Mouse (Mus musculus): ENCODE results near the gene 4931429L15Rik. TPM values are rescaled to one million over a fixed set of nuclear protein-coding genes. Genes with fewer than 3 reads are reported as not detected.
A peak's percentile ranks its signal among the peaks of the same experiment; 100 is the strongest.

The 4931429L15Rik gene
- total and polyA plus RNA-seq, 2 experiments = not detected

DNA sequence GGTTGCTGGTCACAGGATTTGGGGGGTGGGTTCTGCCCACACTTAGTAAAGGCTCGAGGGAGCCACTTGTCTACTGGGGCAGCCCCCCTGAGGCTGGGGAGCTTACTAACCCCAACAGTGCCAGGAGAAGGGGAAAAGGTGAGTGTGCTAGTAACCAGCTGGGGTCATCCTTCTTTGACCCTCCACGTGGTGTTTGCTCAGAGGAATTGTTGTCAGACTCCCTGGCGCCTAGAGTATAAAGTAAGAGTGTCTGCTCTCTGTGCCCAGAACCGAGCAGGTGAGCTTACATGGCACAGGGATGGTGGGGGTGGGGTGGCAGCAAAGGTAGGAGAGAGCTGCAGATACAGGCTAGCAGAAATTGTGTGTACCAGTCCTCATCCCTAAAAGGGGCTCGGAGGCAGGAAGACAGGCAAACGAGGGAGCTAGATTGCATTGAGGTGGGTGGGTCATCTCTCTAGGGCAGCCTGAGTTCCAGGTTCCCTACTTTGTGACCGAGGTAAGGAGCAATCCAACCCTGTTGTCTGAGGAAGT is 51.4 kb downstream of the 4931429L15Rik start, which contains the start of gene Apoa5:
Gene Apoa5, plus strand, starts transcription at position 291 of the 531 bp plus-strand sequence.
- DNase-seq (ENCODE audit: extremely low read depth, low read depth, low spot score) = peak; percentile 98
- Histone ChIP-seq H3K4me1 (ENCODE audit: control insufficient read depth, insufficient read depth, low read length) (peaks cover 6% of the 10 kb centered on the region), H3K9ac (ENCODE audit: low read depth, low read length) (peak within 1 kb of the TSS; percentile 79), H3K27me3 (ENCODE audit: control insufficient read depth, insufficient read depth, low read length) (no peaks in the 10 kb centered on the region), H3K36me3 (ENCODE audit: control insufficient read depth, insufficient read depth, low read length) (peaks cover 11% of the 10 kb centered on the region), H3K4me3 (ENCODE audit: insufficient read depth, low read depth, low read length) (peak within 1 kb of the TSS; percentile 63), H3K79me2 (ENCODE audit: control insufficient read depth, insufficient read depth, low read length) (peaks cover 3% of the 10 kb centered on the region; the same call in 1 of the 2 replicates), H3K27ac (replicated peaks; ENCODE audit: insufficient read depth, low read depth, low read length) (peak within 1 kb of the TSS; percentile 88)
- WGBS = 15% methylated on average over 7 of the region's 7 CpGs
- TF ChIP-seq CTCF (IDR thresholded peaks at IDR 0.05; ENCODE audit: low read depth, low read length) (no peak), POLR2A (IDR thresholded peaks at IDR 0.05; ENCODE audit: extremely low read depth, insufficient read depth, low read length) (peak; percentile 97)

DNA sequence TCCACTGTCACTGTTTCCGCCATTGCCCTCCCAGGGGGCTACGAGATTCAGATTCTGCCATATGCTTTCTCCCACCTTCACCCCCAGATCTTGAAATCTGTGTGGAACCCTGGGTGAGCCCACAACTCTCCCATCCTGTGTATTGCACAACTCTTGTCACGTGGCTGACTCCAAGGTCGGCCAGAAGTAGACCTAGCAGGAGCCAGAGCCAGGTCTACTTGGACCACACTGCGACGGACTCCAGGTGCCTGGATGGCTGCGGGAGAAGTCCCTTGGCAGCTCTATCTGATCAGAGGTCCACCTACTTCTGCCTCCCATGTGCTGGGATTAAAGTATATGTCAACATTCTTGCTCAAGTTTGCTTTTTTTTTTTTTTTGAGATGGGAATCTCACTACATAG is 58.7 kb downstream of the 4931429L15Rik start:
- Histone ChIP-seq H3K4me1 (ENCODE audit: control insufficient read depth, insufficient read depth, low read length) (peaks cover 27% of the 10 kb centered on the region), H3K27me3 (ENCODE audit: control insufficient read depth, insufficient read depth, low read length) (no peaks in the 10 kb centered on the region), H3K9ac (ENCODE audit: low read depth, low read length) (no peak overlapping the region), H3K36me3 (ENCODE audit: control insufficient read depth, insufficient read depth, low read length) (no peaks in the 10 kb centered on the region), H3K27ac (replicated peaks; ENCODE audit: insufficient read depth, low read depth, low read length) (peak overlapping the region; percentile 94), H3K4me3 (ENCODE audit: insufficient read depth, low read depth, low read length) (no peak overlapping the region), H3K79me2 (ENCODE audit: control insufficient read depth, insufficient read depth, low read length) (no peaks in the 10 kb centered on the region)
- DNase-seq (ENCODE audit: extremely low read depth, low read depth, low spot score) = peak; percentile 98
- WGBS = 34% methylated on average over 7 of the region's 7 CpGs
- no peak for TF ChIP-seq POLR2A (IDR thresholded peaks at IDR 0.05; ENCODE audit: extremely low read depth, insufficient read depth, low read length)
- TF ChIP-seq CTCF (IDR thresholded peaks at IDR 0.05; ENCODE audit: low read depth, low read length) = no peak

DNA sequence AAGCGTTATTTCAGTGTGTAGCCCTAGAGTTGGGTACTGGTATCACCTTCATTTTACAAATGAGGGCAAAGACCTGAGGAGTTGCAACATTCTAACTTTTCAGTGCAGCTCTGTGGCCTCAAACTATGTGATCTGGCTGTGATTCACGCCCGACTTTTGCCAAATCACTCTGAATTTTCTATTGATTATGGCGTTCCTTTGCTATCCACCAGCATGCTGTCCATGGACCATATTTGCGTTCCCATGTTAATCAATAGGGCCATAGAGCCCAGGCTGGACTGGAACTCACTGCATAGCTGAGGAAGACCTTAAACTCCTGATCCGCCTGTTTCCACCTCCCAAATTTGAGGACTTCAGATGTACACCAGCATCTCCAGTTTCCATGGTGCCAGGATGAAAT is 60.7 kb downstream of the 4931429L15Rik start:
- Histone ChIP-seq H3K4me3 (ENCODE audit: insufficient read depth, low read depth, low read length) (no peak overlapping the region), H3K79me2 (ENCODE audit: control insufficient read depth, insufficient read depth, low read length) (no peaks in the 10 kb centered on the region), H3K36me3 (ENCODE audit: control insufficient read depth, insufficient read depth, low read length) (no peaks in the 10 kb centered on the region), H3K9ac (ENCODE audit: low read depth, low read length) (peak overlapping the region; percentile 18; the same call in 1 of the 2 replicates), H3K27me3 (ENCODE audit: control insufficient read depth, insufficient read depth, low read length) (no peaks in the 10 kb centered on the region), H3K4me1 (ENCODE audit: control insufficient read depth, insufficient read depth, low read length) (peaks cover 30% of the 10 kb centered on the region), H3K27ac (replicated peaks; ENCODE audit: insufficient read depth, low read depth, low read length) (peak overlapping the region; percentile 94)
- 30% methylated on average over 6 of the region's 6 CpGs for WGBS
- DNase-seq (ENCODE audit: extremely low read depth, low read depth, low spot score) = peak; percentile 99
- TF ChIP-seq POLR2A (IDR thresholded peaks at IDR 0.05; ENCODE audit: extremely low read depth, insufficient read depth, low read length) (no peak), CTCF (IDR thresholded peaks at IDR 0.05; ENCODE audit: low read depth, low read length) (no peak)

DNA sequence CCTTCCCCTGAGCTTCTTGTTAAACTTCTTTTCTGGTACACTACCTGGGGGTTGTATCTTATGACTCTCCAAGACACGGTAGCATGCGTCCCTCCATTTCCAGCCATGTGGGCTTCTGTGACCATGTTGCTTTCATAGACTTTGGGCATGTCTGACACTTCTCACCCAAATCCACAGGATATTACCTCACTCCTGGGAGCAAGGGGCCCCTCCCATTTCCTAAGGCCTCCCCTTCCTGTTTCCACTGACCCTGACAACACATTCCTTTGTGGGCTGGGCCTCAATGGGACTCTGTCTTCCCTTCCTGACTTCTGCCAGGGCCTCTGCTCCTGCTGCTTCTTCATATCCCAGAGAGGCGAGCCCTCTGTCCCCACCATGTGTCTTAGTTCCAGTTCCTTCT is 62.2 kb downstream of the 4931429L15Rik start:
- peak overlapping the region; percentile 69 for H3K9ac ChIP-seq (ENCODE audit: low read depth, low read length)
- H3K4me1 ChIP-seq (ENCODE audit: control insufficient read depth, insufficient read depth, low read length) = peaks cover 30% of the 10 kb centered on the region
- no peaks in the 10 kb centered on the region for H3K36me3 ChIP-seq (ENCODE audit: control insufficient read depth, insufficient read depth, low read length)
- 31% methylated on average over 3 of the region's 3 CpGs for whole genome bisulfite sequencing
- TF ChIP-seq CTCF (IDR thresholded peaks at IDR 0.05; ENCODE audit: low read depth, low read length) = no peak
- no peak for TF ChIP-seq POLR2A (IDR thresholded peaks at IDR 0.05; ENCODE audit: extremely low read depth, insufficient read depth, low read length)
- DNase-seq (ENCODE audit: extremely low read depth, low read depth, low spot score) = peak; percentile 88
- H3K27me3 ChIP-seq (ENCODE audit: control insufficient read depth, insufficient read depth, low read length) = no peaks in the 10 kb centered on the region
- H3K79me2 ChIP-seq (ENCODE audit: control insufficient read depth, insufficient read depth, low read length) = no peaks in the 10 kb centered on the region
- no peak overlapping the region for H3K4me3 ChIP-seq (ENCODE audit: insufficient read depth, low read depth, low read length)
- peak overlapping the region; percentile 97 for H3K27ac ChIP-seq (replicated peaks; ENCODE audit: insufficient read depth, low read depth, low read length)

DNA sequence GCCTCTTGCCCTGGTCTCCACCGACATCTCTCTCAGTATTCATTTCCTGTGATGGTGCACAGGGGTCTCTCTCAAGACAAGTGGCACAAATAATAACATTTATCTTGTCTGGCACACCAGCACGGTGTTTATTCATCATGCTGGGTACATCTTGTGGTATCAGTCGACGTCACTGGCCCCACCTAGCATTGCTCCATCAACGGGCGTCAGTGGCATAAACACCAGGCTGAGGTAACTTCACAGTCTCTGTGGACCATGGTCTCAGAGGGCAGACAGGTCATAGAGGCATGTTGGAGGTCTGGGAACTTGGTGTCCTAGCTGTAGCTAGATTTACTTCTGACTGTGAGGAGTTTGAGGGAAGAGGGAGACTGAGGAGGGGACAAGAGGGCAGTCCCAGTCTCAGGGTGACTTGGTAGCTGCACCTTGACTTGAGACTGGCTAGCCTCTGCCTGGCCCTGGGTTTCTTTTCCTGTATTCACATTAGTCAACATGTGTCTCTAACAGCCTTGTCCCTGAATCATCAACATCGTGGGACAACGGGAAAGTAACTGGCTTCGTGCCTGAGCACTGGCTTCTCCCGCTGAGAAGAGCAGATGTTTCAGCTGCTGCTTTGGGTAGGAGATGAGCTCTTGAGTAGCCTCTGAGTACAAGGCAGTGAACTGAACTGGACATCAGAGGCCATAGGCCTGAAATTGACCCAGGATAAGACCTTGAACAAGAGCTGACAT is 63.0 kb downstream of the 4931429L15Rik start:
- TF ChIP-seq POLR2A (IDR thresholded peaks at IDR 0.05; ENCODE audit: extremely low read depth, insufficient read depth, low read length) = no peak
- no peak for TF ChIP-seq CTCF (IDR thresholded peaks at IDR 0.05; ENCODE audit: low read depth, low read length)
- peak; percentile 99 for DNase-seq (ENCODE audit: extremely low read depth, low read depth, low spot score)
- H3K36me3 ChIP-seq (ENCODE audit: control insufficient read depth, insufficient read depth, low read length) = no peaks in the 10 kb centered on the region
- peaks cover 30% of the 10 kb centered on the region for H3K4me1 ChIP-seq (ENCODE audit: control insufficient read depth, insufficient read depth, low read length)
- 15% methylated on average over 10 of the region's 10 CpGs for WGBS
- H3K27me3 ChIP-seq (ENCODE audit: control insufficient read depth, insufficient read depth, low read length) = no peaks in the 10 kb centered on the region
- no peaks in the 10 kb centered on the region for H3K79me2 ChIP-seq (ENCODE audit: control insufficient read depth, insufficient read depth, low read length)
- no peak overlapping the region; the same call in 1 of the 2 replicates for H3K4me3 ChIP-seq (ENCODE audit: insufficient read depth, low read depth, low read length)
- peak overlapping the region; percentile 97 for H3K27ac ChIP-seq (replicated peaks; ENCODE audit: insufficient read depth, low read depth, low read length)
- H3K9ac ChIP-seq (ENCODE audit: low read depth, low read length) = peak overlapping the region; percentile 67

DNA sequence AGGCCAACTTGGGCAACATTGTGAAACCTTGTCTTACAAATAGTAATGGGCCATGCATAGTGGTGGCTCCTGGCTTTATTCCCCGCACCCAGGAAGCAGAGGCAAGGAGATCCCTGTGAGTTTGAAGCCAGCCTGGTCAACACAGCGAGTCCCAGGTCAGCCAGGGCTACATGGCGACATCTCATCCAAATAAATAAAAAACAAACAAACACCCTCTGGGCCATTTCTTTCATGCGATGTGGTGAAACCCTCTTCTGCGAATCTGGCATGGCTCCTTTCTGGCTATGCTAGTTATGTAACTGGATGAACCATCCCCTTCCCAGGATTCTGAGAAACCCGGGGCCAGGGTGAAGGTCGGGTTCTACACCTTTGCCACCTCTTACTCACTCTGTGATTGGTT is 63.6 kb downstream of the 4931429L15Rik start:
- 23% methylated on average over 7 of the region's 7 CpGs for WGBS
- Histone ChIP-seq H3K4me3 (ENCODE audit: insufficient read depth, low read depth, low read length) (no peak overlapping the region), H3K79me2 (ENCODE audit: control insufficient read depth, insufficient read depth, low read length) (no peaks in the 10 kb centered on the region), H3K4me1 (ENCODE audit: control insufficient read depth, insufficient read depth, low read length) (peaks cover 28% of the 10 kb centered on the region), H3K36me3 (ENCODE audit: control insufficient read depth, insufficient read depth, low read length) (no peaks in the 10 kb centered on the region), H3K27me3 (ENCODE audit: control insufficient read depth, insufficient read depth, low read length) (no peaks in the 10 kb centered on the region), H3K27ac (replicated peaks; ENCODE audit: insufficient read depth, low read depth, low read length) (peak overlapping the region; percentile 83), H3K9ac (ENCODE audit: low read depth, low read length) (peak overlapping the region; percentile 9; the same call in 1 of the 2 replicates)
- TF ChIP-seq CTCF (IDR thresholded peaks at IDR 0.05; ENCODE audit: low read depth, low read length) (no peak), POLR2A (IDR thresholded peaks at IDR 0.05; ENCODE audit: extremely low read depth, insufficient read depth, low read length) (no peak)
- DNase-seq (ENCODE audit: extremely low read depth, low read depth, low spot score) = peak; percentile 99

Other genes starting within 250 kb of the 4931429L15Rik start
- 4,768 and 8,294 TPM in 2 replicates for gene Apoa1, start 91.4 kb downstream of the 4931429L15Rik start, total RNA-seq (2014; rRNA removed)
- gene Apoa1, start 91.4 kb downstream of the 4931429L15Rik start, polyA plus RNA-seq (2012; rRNA removed) = 7,598 and 8,406 TPM in 2 replicates
- 2,319 and 2,365 TPM in 2 replicates for gene Apoc3, start 84.3 kb downstream of the 4931429L15Rik start, total RNA-seq (2014; rRNA removed)
- 8,710 and 9,739 TPM in 2 replicates for gene Apoc3, start 84.3 kb downstream of the 4931429L15Rik start, polyA plus RNA-seq (2012; rRNA removed)
- 187 and 323 TPM in 2 replicates for gene Apoa4, start 79.3 kb downstream of the 4931429L15Rik start, total RNA-seq (2014; rRNA removed)
- gene Apoa4, start 79.3 kb downstream of the 4931429L15Rik start, polyA plus RNA-seq (2012; rRNA removed) = 177 and 239 TPM in 2 replicates
- gene Apoa5, start 51.4 kb downstream of the 4931429L15Rik start, total RNA-seq (2014; rRNA removed) = 771 and 1,014 TPM in 2 replicates
- 2,298 and 3,079 TPM in 2 replicates for gene Apoa5, start 51.4 kb downstream of the 4931429L15Rik start, polyA plus RNA-seq (2012; rRNA removed)
- 25.9 and 42.4 TPM in 2 replicates for gene Zpr1, start 46.9 kb downstream of the 4931429L15Rik start, total RNA-seq (2014; rRNA removed)
- gene Zpr1, start 46.9 kb downstream of the 4931429L15Rik start, polyA plus RNA-seq (2012; rRNA removed) = 19.5 and 23.0 TPM in 2 replicates
- 2.6 and 3.0 TPM in 2 replicates for gene Bud13, start 37.0 kb downstream of the 4931429L15Rik start, total RNA-seq (2014; rRNA removed)
- 3.2 and 3.6 TPM in 2 replicates for gene Bud13, start 37.0 kb downstream of the 4931429L15Rik start, polyA plus RNA-seq (2012; rRNA removed)

Measured in liver, adult 2 months (tissue).